Mouse (Mus musculus) spleen, adult 12 weeks (tissue): ENCODE measurements around the gene Ctsj.
"Not testable (repeated sequence)": the region's sequence is repeated elsewhere in the genome, so short reads cannot be mapped to it uniquely, and the experiment has no call there.

Experiments
- DNase-seq: peaks from one replicate; pipeline ENCODE4 v3.0.0; 2022; ENCODE audit warnings: low spot score

Ctsj gene

GRCm38 (mm10) chr13:61005859-61006258 lies at the start of gene Ctsj:
Gene Ctsj, minus strand, starts transcription at chr13:61005959.
- DNase-seq: no peak

- no peak for DNase-seq
These were observed 34.8 kb upstream of the Ctsj start, which contains the start of gene Ctsq for GRCm38 (mm10) chr13:61040531-61040930. Gene Ctsq, minus strand, starts transcription at chr13:61040631.

GRCm38 (mm10) chr13:61022785-61023184 lies 17.0 kb upstream of the Ctsj start:
- no peak for DNase-seq

- DNase-seq: no peak
These were observed 16.1 kb upstream of the Ctsj start for GRCm38 (mm10) chr13:61021844-61022243.

GRCm38 (mm10) chr13:61010171-61010570 lies 4.4 kb upstream of the Ctsj start:
- no peak for DNase-seq

- DNase-seq: no peak
These were observed 8.2 kb downstream of the Ctsj start for GRCm38 (mm10) chr13:60997600-60997999.

GRCm38 (mm10) chr13:60986915-60987314 lies 18.8 kb downstream of the Ctsj start:
- not testable (repeated sequence) for DNase-seq

GRCm38 (mm10) chr13:60972319-60972718 lies 33.4 kb downstream of the Ctsj start:
- not testable (repeated sequence) for DNase-seq

- not testable (repeated sequence) for DNase-seq
These were observed 41.8 kb downstream of the Ctsj start for GRCm38 (mm10) chr13:60963985-60964384.

GRCm38 (mm10) chr13:60961706-60962105 lies 44.1 kb downstream of the Ctsj start:
- DNase-seq: no peak
